In the genomic region with DNA sequence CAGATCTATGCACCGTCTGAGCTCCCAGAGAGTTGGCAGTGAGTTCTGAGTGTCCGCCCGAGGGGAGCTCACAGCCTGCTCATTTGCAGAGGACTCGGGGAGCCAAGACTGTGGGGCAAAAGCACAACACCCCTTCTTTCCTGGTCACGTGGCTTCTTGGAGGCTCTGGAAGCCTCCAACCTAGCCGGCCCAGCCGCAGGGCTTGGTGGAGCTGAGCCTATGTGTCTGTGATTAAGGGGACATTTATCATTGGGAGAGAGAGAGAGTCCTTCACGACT, we compare ENCODE assay signal across 12 mouse cellular contexts.
DNase-seq lines count a peak whose midpoint lies in the region; ATAC-seq and TF ChIP-seq lines count a peak whose summit lies in the region.
"Had no signal": no experiment of that assay in that cellular context is flagged by ENCODE, and none has a peak within 500 bp of the region (broad histone marks: within the 10 kb centered on the region; RNA-seq: fewer than 3 reads in every experiment).

No protein-coding gene starts in this region.

- no peak for ATAC-seq in kidney, postnatal 0 days (replicated peaks; ENCODE audit: low FRiP score, low read depth)
- ATAC-seq in hindbrain, postnatal 0 days: no peak
- no peak for ATAC-seq in stomach, embryonic 15.5 days (ENCODE audit: insufficient read depth, low FRiP score, low read depth)

- no peaks in the 10 kb centered on the region for H3K36me3 ChIP-seq in kidney, postnatal 0 days (ENCODE audit: insufficient read depth, low read length)
- H3K36me3 ChIP-seq in hindbrain, postnatal 0 days (ENCODE audit: insufficient read depth, low read length): no peaks in the 10 kb centered on the region
- H3K36me3 ChIP-seq in stomach, embryonic 15.5 days: no peaks in the 10 kb centered on the region

- no peak for TF ChIP-seq CTCF in kidney, postnatal 0 days (IDR thresholded peaks at IDR 0.05; ENCODE audit: low read depth)
- no peak for TF ChIP-seq CTCF in hindbrain, postnatal 0 days (IDR thresholded peaks at IDR 0.05; ENCODE audit: low read depth)

- H3K9ac ChIP-seq in kidney, postnatal 0 days (ENCODE audit: low read depth, low read length): no peak overlapping the region
- H3K9ac ChIP-seq in hindbrain, postnatal 0 days (replicated peaks; ENCODE audit: low read length): 0 out of 2 replicates have a peak overlapping the region, but pooled peaks have one; percentile 13
- no peak overlapping the region for H3K9ac ChIP-seq in stomach, embryonic 15.5 days

- no peaks in the 10 kb centered on the region for H3K9me3 ChIP-seq in kidney, postnatal 0 days (replicated peaks; ENCODE audit: low read length)
- H3K9me3 ChIP-seq in hindbrain, postnatal 0 days (ENCODE audit: low read length): no peaks in the 10 kb centered on the region
- H3K9me3 ChIP-seq in stomach, embryonic 15.5 days: no peaks in the 10 kb centered on the region

- peak; percentile 14 for DNase-seq in adrenal gland, postnatal 10 days
- DNase-seq in adrenal gland, postnatal 4 days (ENCODE audit: low spot score in 2 of 2): no peak
- DNase-seq in kidney, postnatal 0 days (ENCODE audit: low spot score): no peak
- DNase-seq in kidney, postnatal 4 days: no peak
- no peak for DNase-seq in hindbrain, postnatal 0 days (ENCODE audit: low spot score)
- DNase-seq in ovary, adult 18-20 months (ENCODE audit: low spot score): no peak
- DNase-seq in MN1 (ENCODE audit: low spot score): no peak
- DNase-seq: heart, adult 18-20 months; layer of hippocampus, postnatal 36 days; lung, adult 2 months had no signal

- no peak overlapping the region for H3K4me3 ChIP-seq in kidney, postnatal 0 days (replicated peaks; ENCODE audit: low read depth, low read length)
- H3K4me3 ChIP-seq in hindbrain, postnatal 0 days (ENCODE audit: low read length): no peak overlapping the region
- H3K4me3 ChIP-seq in stomach, embryonic 15.5 days (replicated peaks): no peak overlapping the region
- H3K4me3 ChIP-seq: myocyte had no signal

- H3K27ac ChIP-seq in kidney, postnatal 0 days: no peak overlapping the region
- no peak overlapping the region for H3K27ac ChIP-seq in hindbrain, postnatal 0 days
- no peak overlapping the region for H3K27ac ChIP-seq in stomach, embryonic 15.5 days

- peak overlapping the region; percentile 21 for H3K4me2 ChIP-seq in kidney, postnatal 0 days (ENCODE audit: low read length)
- H3K4me2 ChIP-seq in hindbrain, postnatal 0 days (ENCODE audit: low read depth, low read length): peak overlapping the region; percentile 34; the same call in 1 of the 2 replicates
- peak overlapping the region; percentile 29; the same call in 1 of the 2 replicates for H3K4me2 ChIP-seq in stomach, embryonic 15.5 days

- no peaks in the 10 kb centered on the region for H3K4me1 ChIP-seq in kidney, postnatal 0 days (replicated peaks; ENCODE audit: insufficient read depth, low read length)
- no peaks in the 10 kb centered on the region for H3K4me1 ChIP-seq in hindbrain, postnatal 0 days (ENCODE audit: insufficient read depth, low read length)
- no peaks in the 10 kb centered on the region for H3K4me1 ChIP-seq in stomach, embryonic 15.5 days

- 17% methylated on average over 8 of the region's 8 CpGs for WGBS in kidney, postnatal 0 days
- WGBS in hindbrain, postnatal 0 days: 30% methylated on average over 8 of the region's 8 CpGs
- WGBS in stomach, embryonic 15.5 days: 35% methylated on average over 8 of the region's 8 CpGs

- no peaks in the 10 kb centered on the region for H3K27me3 ChIP-seq in kidney, postnatal 0 days (ENCODE audit: insufficient read depth, low read length)
- no peaks in the 10 kb centered on the region for H3K27me3 ChIP-seq in hindbrain, postnatal 0 days (ENCODE audit: insufficient read depth, low read length)
- no peaks in the 10 kb centered on the region for H3K27me3 ChIP-seq in stomach, embryonic 15.5 days (replicated peaks)
